In genomic region chr11:108924346-108924745, GRCm38 (mm10) we compare ENCODE assay signal across 10 mouse cellular contexts. TPM values are rescaled to one million over a fixed set of nuclear protein-coding genes. Genes with fewer than 3 reads are reported as not detected.
A peak's percentile ranks its signal among the peaks of the same experiment; 100 is the strongest.
DNase-seq lines count a peak whose midpoint lies in the region; ATAC-seq and TF ChIP-seq lines count a peak whose summit lies in the region.
"Had no signal": no experiment of that assay in that cellular context is flagged by ENCODE, and none has a peak within 500 bp of the region (broad histone marks: within the 10 kb centered on the region; RNA-seq: fewer than 3 reads in every experiment).

No protein-coding gene starts in this region.

- peak overlapping the region; percentile 77 for H3K4me3 ChIP-seq in lung, embryonic 15.5 days
- peak overlapping the region; percentile 85 for H3K4me3 ChIP-seq in limb, embryonic 14.5 days (replicated peaks; ENCODE audit: low read length)
- H3K4me3 ChIP-seq in stomach, embryonic 16.5 days (replicated peaks; ENCODE audit: low read length) = peak overlapping the region; percentile 26

- H3K9ac ChIP-seq in lung, embryonic 15.5 days = peak overlapping the region; percentile 86; the same call in 1 of the 2 replicates
- peak overlapping the region; percentile 92 for H3K9ac ChIP-seq in limb, embryonic 14.5 days (ENCODE audit: low read depth, low read length, severe bottlenecking)
- peak overlapping the region; percentile 7; the same call in 1 of the 2 replicates for H3K9ac ChIP-seq in stomach, embryonic 16.5 days (ENCODE audit: low read length)

- ATAC-seq in lung, embryonic 15.5 days (ENCODE audit: borderline replicate concordance, extremely low read depth, low FRiP score, low TSS enrichment) = no peak
- no peak for ATAC-seq in limb, embryonic 14.5 days (ENCODE audit: low FRiP score, low read depth)
- ATAC-seq in stomach, embryonic 16.5 days (ENCODE audit: insufficient read depth, low FRiP score) = no peak

- no peak for TF ChIP-seq POLR2A in limb, embryonic 14.5 days (IDR thresholded peaks at IDR 0.05; ENCODE audit: borderline replicate concordance, extremely low read depth, insufficient read depth, insufficient read length)

- H3K27me3 ChIP-seq in lung, embryonic 15.5 days = no peaks in the 10 kb centered on the region
- H3K27me3 ChIP-seq in limb, embryonic 14.5 days (ENCODE audit: control insufficient read depth, insufficient read depth, low read length) = no peaks in the 10 kb centered on the region
- H3K27me3 ChIP-seq in stomach, embryonic 16.5 days (ENCODE audit: control insufficient read depth, insufficient read depth, low read length) = no peaks in the 10 kb centered on the region; the same call in 1 of the 2 replicates

- peak overlapping the region; percentile 88 for H3K4me2 ChIP-seq in lung, embryonic 15.5 days
- H3K4me2 ChIP-seq in limb, embryonic 14.5 days (replicated peaks; ENCODE audit: low read depth, low read length, severe bottlenecking) = peak overlapping the region; percentile 82
- H3K4me2 ChIP-seq in stomach, embryonic 16.5 days (ENCODE audit: low read depth, low read length) = peak overlapping the region; percentile 88

- peak; percentile 11 for DNase-seq in adrenal gland, adult 2 months
- no peak for DNase-seq in adrenal gland, adult 8-10 months
- no peak for DNase-seq in lung, postnatal 4 days
- DNase-seq in limb, embryonic 14.5 days (ENCODE audit: low spot score) = no peak
- no peak for DNase-seq in T-cell, adult 2 months (ENCODE audit: low spot score)
- no peak for DNase-seq in ovary, postnatal 14 days (ENCODE audit: low spot score)
- DNase-seq: cerebellum, adult 8-10 months; layer of hippocampus, adult 9-11 months had no signal

- H3K9me3 ChIP-seq in lung, embryonic 15.5 days = no peaks in the 10 kb centered on the region
- no peaks in the 10 kb centered on the region for H3K9me3 ChIP-seq in limb, embryonic 14.5 days (ENCODE audit: control insufficient read depth, low read length)
- H3K9me3 ChIP-seq in stomach, embryonic 16.5 days (replicated peaks; ENCODE audit: control insufficient read depth, low read length) = no peaks in the 10 kb centered on the region

- H3K27ac ChIP-seq in lung, embryonic 15.5 days = no peak overlapping the region
- H3K27ac ChIP-seq in limb, embryonic 14.5 days (replicated peaks; ENCODE audit: low read depth, low read length) = peak overlapping the region; percentile 35; the same call in 1 of the 2 replicates
- no peak overlapping the region for H3K27ac ChIP-seq in stomach, embryonic 16.5 days (ENCODE audit: low read length)

- peaks cover 62% of the 10 kb centered on the region for H3K4me1 ChIP-seq in lung, embryonic 15.5 days
- H3K4me1 ChIP-seq in limb, embryonic 14.5 days (ENCODE audit: control insufficient read depth, insufficient read depth, low read length) = peaks cover 60% of the 10 kb centered on the region
- H3K4me1 ChIP-seq in stomach, embryonic 16.5 days (ENCODE audit: control insufficient read depth, insufficient read depth, low read length) = peaks cover 46% of the 10 kb centered on the region

- 12% methylated on average over 5 of the region's 5 CpGs for WGBS in lung, embryonic 15.5 days
- 3% methylated on average over 5 of the region's 5 CpGs for WGBS in limb, embryonic 14.5 days
- WGBS in stomach, embryonic 16.5 days = 31% methylated on average over 5 of the region's 5 CpGs

- H3K36me3 ChIP-seq in lung, embryonic 15.5 days = 0 out of 2 replicates have a peak, but pooled peaks cover under 1% of the 10 kb centered on the region
- peaks cover 25% of the 10 kb centered on the region for H3K36me3 ChIP-seq in limb, embryonic 14.5 days (ENCODE audit: control insufficient read depth, insufficient read depth, low read length)
- no peaks in the 10 kb centered on the region for H3K36me3 ChIP-seq in stomach, embryonic 16.5 days (ENCODE audit: control insufficient read depth, insufficient read depth, low read length)

RNA-seq across cellular contexts. Expression of gene Axin2, which starts 4.2 kb away (rescaled TPM):
- total RNA-seq in adrenal gland, adult 2 months (2021) = 10 to 100 TPM; 28.6 to 47.1 TPM
- polyA plus RNA-seq in adrenal gland, adult 2 months (2012; rRNA removed) = 25.7 and 31.4 TPM in 2 replicates
- total RNA-seq in adrenal gland, adult 8-10 months (2022) = 10 to 100 TPM; 42.3 to 93.1 (median 66.6) TPM
- 8.4 TPM in 2 replicates for polyA plus RNA-seq in lung, embryonic 15.5 days (2015; fragmentation: Nextera tagmentation; extraction: Ambion mirVana)
- polyA plus RNA-seq in limb, embryonic 14.5 days (2012; rRNA removed) = 50.9 and 58.2 TPM in 2 replicates
- 22.6 and 22.7 TPM in 2 replicates for polyA plus RNA-seq in limb, embryonic 14.5 days (2014; fragmentation: Nextera tagmentation; extraction: Ambion mirVana)
- polyA plus RNA-seq in stomach, embryonic 16.5 days (2015; fragmentation: Nextera tagmentation; extraction: Ambion mirVana) = 2.4 and 2.8 TPM in 2 replicates

Comparison
In these comparisons a context has a peak if more than half of its experiments do, and no peak if none do; other contexts are left out.
1. H3K4me3 ChIP-seq: peak in every context shown above with its lines; median percentile 85 in limb, embryonic 14.5 days; 77 in lung, embryonic 15.5 days; 26 in stomach, embryonic 16.5 days.
2. H3K9ac ChIP-seq: peak in every context shown above with its lines; median percentile 92 in limb, embryonic 14.5 days; 86 in lung, embryonic 15.5 days; 7 in stomach, embryonic 16.5 days.